Mouse (Mus musculus) Patski (cell line): ENCODE data around the gene Rab3c. TPM values are rescaled to one million over a fixed set of nuclear protein-coding genes. Genes with fewer than 3 reads are reported as not detected.

ENCODE experiments used
- ATAC-seq: fragments of 100-300 bp; one replicate; pipeline ENCODE4 v1.8.0; 2021
- CTCF ChIA-PET: fragments of 350-600 bp; sonication (Branson Sonifier 250); formaldehyde crosslinking; loops from one replicate; lab custom pipeline; 2022; ENCODE audit warnings: inconsistent platforms; lab: Charles Lee
- POLR2A ChIA-PET: fragments of 350-600 bp; sonication (Branson Sonifier 250); formaldehyde crosslinking; loops from one replicate; lab custom pipeline; 2022; ENCODE audit warnings: antibody characterized with exemption, inconsistent platforms; lab: Charles Lee
- DNase-seq: peaks from one replicate; pipeline ENCODE4 v3.0.0-alpha.2; 2011; ENCODE audit warnings: low read depth, low spot score
- H3K27me3 ChIP-seq: fragments of 371-371 bp; one replicate; pipeline ENCODE4 v1.5.1; 2021
- CTCF ChIP-seq: fragments of 100-300 bp; IDR thresholded peaks from one replicate; pipeline ENCODE4 v1.5.1; 2021
- in situ Hi-C: fragments of 300-500 bp; cut with MboI; formaldehyde crosslinking; loops from 3 replicates; pipeline ENCODE4 v1.11.1; 2018; ENCODE audit warnings: low pct_unique_long_range_greater_than_20kb, mixed read lengths
- polyA plus RNA-seq: library from polyadenylated mRNA; unstranded; gene quantifications from one replicate; pipeline ENCODE4 v1.2.3, GENCODE M21; 2021

Rab3c gene
- polyA plus RNA-seq, 1 experiment from 2014 or later: not detected

GRCm38 (mm10) chr13:110190039-110190438 lies 90.8 kb downstream of the Rab3c start:
- H3K27me3 ChIP-seq: peaks cover 29% of the 10 kb centered on the region
- TF ChIP-seq CTCF: no peak
- in situ Hi-C loops: no loop called here
- DNase-seq: no peak
- ChIA-PET CTCF (no interaction called here), POLR2A (no interaction called here)
- ATAC-seq: no peak

GRCm38 (mm10) chr13:110184963-110185685 lies 95.7 kb downstream of the Rab3c start:
- POLR2A ChIA-PET: no interaction called here
- CTCF ChIA-PET: no interaction called here
- DNase-seq (no peak), ATAC-seq (no peak)
- in situ Hi-C loops: no loop called here
- no peak for TF ChIP-seq CTCF
- peaks cover 56% of the 10 kb centered on the region for H3K27me3 ChIP-seq

- no peak for TF ChIP-seq CTCF
- in situ Hi-C loops: no loop called here
- no peak for ATAC-seq
- ChIA-PET POLR2A (no interaction called here), CTCF (no interaction called here)
- peaks cover 50% of the 10 kb centered on the region for H3K27me3 ChIP-seq
- DNase-seq: no peak
Observed at GRCm38 (mm10) chr13:110175651-110176050, 105.1 kb downstream of the Rab3c start.

GRCm38 (mm10) chr13:110169669-110170068 lies 111.1 kb downstream of the Rab3c start:
- in situ Hi-C loops: no loop called here
- no peak for ATAC-seq
- ChIA-PET CTCF (interaction anchor here (1.6 kb wide), 1 partner anchor 12 kb away, joined by 6 read pairs; no protein-coding TSS in a partner anchor), POLR2A (no interaction called here)
- H3K27me3 ChIP-seq: peaks cover 65% of the 10 kb centered on the region
- no peak for TF ChIP-seq CTCF
- DNase-seq: no peak

GRCm38 (mm10) chr13:110169152-110169551 lies 111.6 kb downstream of the Rab3c start:
- DNase-seq (no peak), ATAC-seq (no peak)
- in situ Hi-C loops: no loop called here
- ChIA-PET POLR2A (no interaction called here), CTCF (interaction anchor here (1.0 to 1.6 kb wide), 2 partner anchors 10 to 11 kb away, joined by 3 to 6 read pairs; no protein-coding TSS in a partner anchor)
- peaks cover 68% of the 10 kb centered on the region for H3K27me3 ChIP-seq
- no peak for TF ChIP-seq CTCF

GRCm38 (mm10) chr13:110168570-110168969 lies 112.2 kb downstream of the Rab3c start:
- TF ChIP-seq CTCF: no peak
- in situ Hi-C loops: no loop called here
- no peak for ATAC-seq
- H3K27me3 ChIP-seq: peaks cover 72% of the 10 kb centered on the region
- POLR2A ChIA-PET: no interaction called here
- no peak for DNase-seq
- CTCF ChIA-PET: interaction anchor here (1.0 kb wide), 1 partner anchor 10 kb away, joined by 3 read pairs; no protein-coding TSS in a partner anchor

GRCm38 (mm10) chr13:110166622-110167330 lies 114.0 kb downstream of the Rab3c start:
- ChIA-PET CTCF (no interaction called here), POLR2A (no interaction called here)
- in situ Hi-C loops: no loop called here
- ATAC-seq: no peak
- no peak for TF ChIP-seq CTCF
- H3K27me3 ChIP-seq: peaks cover 61% of the 10 kb centered on the region
- DNase-seq: no peak

- DNase-seq: no peak
- in situ Hi-C loops: no loop called here
- ChIA-PET POLR2A (no interaction called here), CTCF (no interaction called here)
- peaks cover 22% of the 10 kb centered on the region for H3K27me3 ChIP-seq
- no peak for TF ChIP-seq CTCF
- no peak for ATAC-seq
Observed at GRCm38 (mm10) chr13:110159980-110160379, 120.8 kb downstream of the Rab3c start.

GRCm38 (mm10) chr13:110158588-110159519 lies 121.9 kb downstream of the Rab3c start:
- in situ Hi-C loops: no loop called here
- H3K27me3 ChIP-seq: peaks cover 11% of the 10 kb centered on the region
- CTCF ChIA-PET: interaction anchor here (0.7 to 2.1 kb wide), 2 partner anchors 11 to 53 kb away, joined by 3 to 6 read pairs; no protein-coding TSS in a partner anchor
- ATAC-seq: no peak
- TF ChIP-seq CTCF: no peak
- DNase-seq: no peak
- POLR2A ChIA-PET: interaction anchor here (0.5 kb wide), 1 partner anchor 702 kb away, joined by 4 read pairs; no protein-coding TSS in a partner anchor

GRCm38 (mm10) chr13:110145545-110145944 lies 135.3 kb downstream of the Rab3c start:
- peaks cover 30% of the 10 kb centered on the region for H3K27me3 ChIP-seq
- CTCF ChIA-PET: no interaction called here
- no peak for TF ChIP-seq CTCF
- in situ Hi-C loops: no loop called here
- DNase-seq: no peak
- ATAC-seq: no peak
- POLR2A ChIA-PET: interaction anchor here (0.7 kb wide), 1 partner anchor 287 kb away, joined by 3 read pairs; no protein-coding TSS in a partner anchor
